Mouse (Mus musculus) inflammation-experienced regulatory T-cells, adult 6 months (primary cell): ENCODE data around the gene Ccdc88b. TPM values are rescaled to one million over a fixed set of nuclear protein-coding genes. Genes with fewer than 3 reads are reported as not detected.

ENCODE experiments used
- ATAC-seq: one replicate; pipeline ENCODE4 v1.8.0; 2017
- polyA plus RNA-seq, 3 experiments: library from polyadenylated mRNA; unstranded; fragments of 100-300 nt; shearing (Covaris generic); gene quantifications; one replicate each; pipeline ENCODE4 v1.2.1; 2017

The Ccdc88b gene
- polyA plus RNA-seq, 3 experiments from 2014 or later = 4.4 to 5.8 (median 4.7) TPM

DNA sequence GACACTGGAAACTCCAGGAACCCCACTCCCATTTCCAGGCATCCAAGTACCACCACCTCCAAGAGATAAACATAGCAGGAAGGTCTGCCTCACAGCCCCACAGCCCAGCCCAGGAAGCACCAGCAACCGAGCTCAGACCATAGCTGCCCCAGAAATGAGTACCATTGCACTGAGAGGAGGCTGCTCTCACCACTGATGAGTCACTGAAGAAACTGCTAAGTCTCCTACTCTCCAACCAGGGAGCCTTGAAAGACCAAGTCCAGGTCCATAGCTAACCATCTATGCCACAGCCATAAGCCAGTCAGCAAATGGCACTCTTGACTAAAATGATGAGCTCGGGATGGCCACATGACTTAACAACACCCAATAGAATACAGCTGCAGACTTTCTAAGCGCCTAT lies 31.4 kb downstream of the Ccdc88b start:
- ATAC-seq = no peak

DNA sequence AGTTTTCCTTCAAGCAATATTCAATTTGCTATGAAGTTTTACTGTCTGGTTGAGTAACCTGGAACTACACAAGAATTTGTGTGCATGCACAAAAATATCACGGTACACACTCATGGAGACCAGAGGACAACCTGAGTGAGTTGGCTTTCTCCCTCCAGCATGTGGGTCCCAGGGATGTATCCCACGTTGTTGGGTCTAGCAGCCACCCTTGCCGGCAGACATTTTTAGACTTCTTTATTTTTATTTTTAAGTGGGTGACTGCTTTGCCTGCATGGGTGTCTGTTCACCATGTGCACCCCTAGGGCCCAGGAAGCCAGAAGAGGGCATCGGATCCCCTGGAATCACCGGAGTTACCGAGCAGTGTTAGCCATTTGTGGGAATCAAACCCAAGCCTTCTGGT lies 32.6 kb downstream of the Ccdc88b start:
- no peak for ATAC-seq

DNA sequence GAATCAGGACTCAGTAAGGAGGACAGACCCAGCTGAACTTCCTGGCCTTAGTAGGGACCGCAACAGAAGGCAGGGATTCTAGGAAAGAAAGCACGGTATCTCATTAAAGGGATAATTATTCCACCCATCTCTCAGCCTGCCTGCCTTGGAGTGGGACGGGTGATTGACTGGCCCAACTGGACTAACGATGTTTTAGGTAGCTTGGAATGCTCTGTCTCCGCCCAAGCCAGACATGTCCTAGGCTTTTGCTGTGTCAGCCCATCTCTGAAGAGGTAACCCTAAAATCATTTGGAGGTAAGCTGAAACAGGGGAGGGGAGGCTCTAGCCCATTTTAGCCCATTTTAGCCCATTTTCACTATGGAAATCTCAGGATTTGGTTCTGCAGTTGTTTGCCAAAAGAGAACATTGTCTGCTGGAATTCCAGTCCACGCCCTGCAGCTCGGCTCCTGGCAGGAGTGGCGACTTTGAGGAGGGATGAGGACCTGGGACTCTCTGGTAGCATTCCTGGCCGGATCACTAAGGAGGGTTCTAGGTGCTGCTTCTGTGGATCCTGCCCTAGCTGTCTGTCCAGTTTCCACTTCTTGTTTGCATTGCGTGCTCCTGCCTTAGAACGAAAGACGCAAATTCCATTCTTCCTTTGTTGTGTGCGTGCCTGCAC lies 37.3 kb downstream of the Ccdc88b start:
- no peak for ATAC-seq

DNA sequence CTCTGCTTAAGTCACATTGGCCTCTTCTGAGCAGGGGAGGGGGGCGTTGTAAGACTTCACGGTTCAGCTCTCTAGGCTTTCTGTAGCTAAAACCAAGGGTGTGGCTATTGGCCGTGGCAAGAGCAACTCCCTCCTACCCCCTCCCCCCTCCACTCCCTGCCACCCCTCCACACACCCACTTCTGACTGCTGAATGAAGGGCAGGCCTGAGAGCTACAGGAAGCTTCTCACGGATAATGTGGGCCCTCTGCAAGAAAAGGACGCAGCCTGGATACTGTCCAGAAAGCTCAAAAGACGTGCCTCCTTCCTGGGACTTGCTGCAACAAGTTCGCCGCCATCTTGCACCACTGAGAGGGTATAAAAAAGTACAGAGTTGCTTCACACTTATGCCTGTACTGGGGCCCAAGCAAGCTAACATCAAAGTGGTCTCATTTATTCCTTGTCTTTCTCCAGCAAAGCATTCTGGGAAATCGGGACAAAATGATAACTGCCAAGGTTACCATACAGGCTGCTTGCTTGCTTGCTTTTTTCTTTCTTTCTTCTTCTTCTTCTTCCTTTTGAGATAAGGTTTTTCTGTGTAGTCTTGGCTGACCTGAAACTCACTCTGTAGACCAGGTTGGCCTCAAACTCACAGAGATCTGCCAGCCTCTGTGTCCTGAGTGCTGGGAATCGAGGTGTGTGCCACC lies 38.7 kb downstream of the Ccdc88b start:
- ATAC-seq = no peak

DNA sequence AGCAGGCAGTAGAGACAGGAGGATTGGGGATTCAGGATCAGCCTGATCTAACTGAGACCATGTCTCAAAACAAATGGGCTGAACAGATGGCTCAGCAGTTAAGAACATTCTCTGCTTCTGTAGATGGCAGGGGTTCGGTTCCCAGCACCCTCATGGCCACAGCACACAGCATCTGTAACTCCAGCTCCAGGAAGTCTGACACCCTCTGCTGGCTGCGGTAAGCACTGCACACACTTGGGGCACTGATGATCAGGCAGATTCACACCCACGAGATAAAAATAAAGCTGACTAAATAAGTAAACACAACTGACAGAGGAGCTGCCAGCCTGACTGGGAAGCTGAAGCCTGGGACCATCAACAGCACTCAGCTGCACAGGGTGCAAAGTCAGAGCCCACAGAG lies 43.1 kb downstream of the Ccdc88b start:
- no peak for ATAC-seq

DNA sequence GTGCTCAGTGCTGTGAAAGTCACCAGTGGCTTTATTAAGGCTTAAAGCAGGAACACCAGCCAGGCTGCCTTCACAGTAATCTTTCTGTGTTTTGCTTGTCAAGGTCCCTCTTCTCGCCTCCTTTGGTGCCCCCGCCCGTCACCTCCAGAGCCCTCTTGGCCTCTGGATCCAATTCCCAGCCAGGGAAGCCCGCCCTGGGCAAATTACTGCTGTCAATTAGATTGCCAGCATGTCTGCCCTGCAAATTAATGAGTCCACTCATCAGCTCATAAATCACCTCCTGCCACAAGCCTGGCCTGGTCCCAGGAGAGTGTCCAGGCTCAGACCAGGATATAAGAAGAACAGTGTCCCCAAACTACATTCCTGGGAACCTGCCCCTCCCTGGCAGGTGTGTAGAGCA lies 43.6 kb downstream of the Ccdc88b start:
- ATAC-seq = no peak

Other genes starting within 250 kb of the Ccdc88b start
- gene Rps6ka4, start 17.6 kb downstream of the Ccdc88b start, polyA plus RNA-seq = 10 to 100 TPM in 1 of 3 experiments, 1 to 10 TPM in 2; 7.4 to 13.5 (median 8.6) TPM
- gene Trmt112, start 51.5 kb upstream of the Ccdc88b start, polyA plus RNA-seq = 100 to 1,000 TPM; 143 to 219 (median 200) TPM
- gene Prdx5, start 51.9 kb upstream of the Ccdc88b start, polyA plus RNA-seq = 100 to 1,000 TPM; 209 to 245 (median 241) TPM
- gene Esrra, start 63.6 kb upstream of the Ccdc88b start, polyA plus RNA-seq = 1 to 10 TPM; 2.3 to 4.4 (median 4.2) TPM
- gene Catsperz, start 67.2 kb upstream of the Ccdc88b start, polyA plus RNA-seq = under 1 TPM in 1 of 3 experiments, not detected in 2; 0.59 TPM
- not detected for gene Kcnk4, start 76.3 kb upstream of the Ccdc88b start, polyA plus RNA-seq
- gene Bad, start 83.7 kb upstream of the Ccdc88b start, polyA plus RNA-seq = 10 to 100 TPM; 42.9 to 55.0 (median 47.6) TPM
- 10 to 100 TPM in 1 of 3 experiments, 1 to 10 TPM in 2; 4.6 to 13.0 (median 9.1) TPM for gene Gpr137, start 84.3 kb upstream of the Ccdc88b start, polyA plus RNA-seq
- gene Ppp1r14b, start 116.8 kb upstream of the Ccdc88b start, polyA plus RNA-seq = 10 to 100 TPM; 18.2 to 35.2 (median 29.7) TPM
- 1 to 10 TPM; 2.8 to 4.3 (median 3.6) TPM for gene Plcb3, start 118.3 kb upstream of the Ccdc88b start, polyA plus RNA-seq
- gene Fkbp2, start 122.3 kb upstream of the Ccdc88b start, polyA plus RNA-seq = 100 to 1,000 TPM in 1 of 3 experiments, 10 to 100 TPM in 2; 44.0 to 102 (median 47.1) TPM
- gene Vegfb, start 129.4 kb upstream of the Ccdc88b start, polyA plus RNA-seq = 1 to 10 TPM; 2.5 to 3.6 (median 3.5) TPM
- 10 to 100 TPM; 34.1 to 59.7 (median 59.0) TPM for gene Dnajc4, start 134.4 kb upstream of the Ccdc88b start, polyA plus RNA-seq
- gene Nudt22, start 137.9 kb upstream of the Ccdc88b start, polyA plus RNA-seq = 10 to 100 TPM; 23.7 to 35.3 (median 33.7) TPM
- 10 to 100 TPM in 1 of 3 experiments, 1 to 10 TPM in 2; 6.4 to 12.8 (median 8.2) TPM for gene Trpt1, start 137.9 kb upstream of the Ccdc88b start, polyA plus RNA-seq
- 100 to 1,000 TPM; 253 to 288 (median 257) TPM for gene Fermt3, start 161.3 kb upstream of the Ccdc88b start, polyA plus RNA-seq
- gene Stip1, start 181.8 kb upstream of the Ccdc88b start, polyA plus RNA-seq = 100 to 1,000 TPM; 104 to 160 (median 120) TPM
- gene Macrod1, start 198.6 kb upstream of the Ccdc88b start, polyA plus RNA-seq = 1 to 10 TPM in 2 of 3 experiments, under 1 TPM in 1; 0.99 to 3.1 (median 1.8) TPM
- under 1 TPM in 1 of 3 experiments, not detected in 2; 0.20 TPM for gene Flrt1, start 247.5 kb upstream of the Ccdc88b start, polyA plus RNA-seq